Mouse (Mus musculus) limb, embryonic 14.5 days (tissue): ENCODE measurements at regions not wholly inside any gene's neighbourhood (a gene's known extent, or its start where the extent isn't known, plus 50 kb on each side); places are given as distances from the start of the nearest gene placed in this dataset.

Source experiments
- ATAC-seq: fragments of 200-750 bp; cut with Nextera tagmentation; 2 replicates; pipeline ENCODE4 v1.8.0; 2017; ENCODE audit warnings: low read depth, moderate number of reproducible peaks, moderate TSS enrichment; ENCODE audit not compliant: low FRiP score
- DNase-seq: peaks from one replicate; pipeline ENCODE4 v3.0.0-alpha.2; 2015; ENCODE audit warnings: low spot score
- H3K27ac ChIP-seq: fragments of 300-500 bp; sonication (generic); replicated peaks from 2 replicates; pipeline ENCODE4 v1.5.1; 2014; ENCODE audit warnings: low read depth, mild to moderate bottlenecking, low read length, moderate library complexity, mixed read lengths
- H3K27me3 ChIP-seq: fragments of 300-500 bp; sonication (generic); 2 replicates; pipeline ENCODE4 v1.6.1; 2014; ENCODE audit warnings: low read length, mixed read lengths; ENCODE audit not compliant: control insufficient read depth, insufficient read depth
- H3K36me3 ChIP-seq: fragments of 300-500 bp; sonication (generic); 2 replicates; pipeline ENCODE4 v1.6.1; 2014; ENCODE audit warnings: mild to moderate bottlenecking, low read length, moderate library complexity, mixed read lengths; ENCODE audit not compliant: control insufficient read depth, insufficient read depth
- H3K4me1 ChIP-seq: fragments of 300-500 bp; sonication (generic); 2 replicates; pipeline ENCODE4 v1.6.1; 2014; ENCODE audit warnings: antibody characterized with exemption, low read length, mixed read lengths; ENCODE audit not compliant: control insufficient read depth, insufficient read depth
- H3K4me2 ChIP-seq: fragments of 300-500 bp; sonication (generic); replicated peaks from 2 replicates; pipeline ENCODE4 v1.6.1; 2014; ENCODE audit warnings: low read depth, mild to moderate bottlenecking, low read length, moderate library complexity; ENCODE audit not compliant: severe bottlenecking
- H3K4me3 ChIP-seq: fragments of 300-500 bp; sonication (generic); replicated peaks from 2 replicates; pipeline ENCODE4 v1.5.1; 2014; ENCODE audit warnings: low read length
- H3K9ac ChIP-seq: fragments of 300-500 bp; sonication (generic); 2 replicates; pipeline ENCODE4 v1.6.1; 2014; ENCODE audit warnings: mild to moderate bottlenecking, low read depth, low read length, moderate library complexity; ENCODE audit not compliant: severe bottlenecking
- H3K9me3 ChIP-seq: fragments of 300-500 bp; sonication (generic); 2 replicates; pipeline ENCODE4 v1.6.1; 2016; ENCODE audit warnings: low read length; ENCODE audit not compliant: control insufficient read depth
- POLR2A ChIP-seq: fragments of 200-500 bp; IDR thresholded peaks from 2 replicates; pipeline ENCODE4 v1.8.0; 2012; ENCODE audit warnings: inconsistent platforms, mild to moderate bottlenecking, moderate library complexity, borderline replicate concordance; ENCODE audit not compliant: insufficient read depth, insufficient read length; ENCODE audit errors: extremely low read depth
- WGBS: fragments of 180-500 bp; shearing (Covaris S2); extraction: QIAGEN DNeasy Blood & Tissue Kit; methylation state at CpG from one replicate; pipeline ENCODE4 v1.1.7; 2014; 5-methylcytosine and 5-hydroxymethylcytosine counted together

GRCm38 (mm10) chr14:76800181-76800580, 236.4 kb upstream of the Ccdc122 start:
- Histone ChIP-seq H3K4me1 (peaks cover 38% of the 10 kb centered on the region), H3K27ac (peak overlapping the region; percentile 82), H3K9ac (0 out of 2 replicates have a peak overlapping the region, but pooled peaks have one; percentile 16), H3K9me3 (no peaks in the 10 kb centered on the region), H3K27me3 (no peaks in the 10 kb centered on the region), H3K36me3 (no peaks in the 10 kb centered on the region), H3K4me3 (no peak overlapping the region), H3K4me2 (no peak overlapping the region)
- no peak for TF ChIP-seq POLR2A
- DNase-seq, result no peak
- 57% methylated on average over 4 of the region's 4 CpGs for WGBS
- ATAC-seq, result no peak

GRCm38 (mm10) chr14:76799741-76800140, 236.8 kb upstream of the Ccdc122 start:
- Histone ChIP-seq H3K4me3 (no peak overlapping the region), H3K9ac (no peak overlapping the region), H3K27me3 (no peaks in the 10 kb centered on the region), H3K27ac (peak overlapping the region; percentile 82), H3K9me3 (no peaks in the 10 kb centered on the region), H3K4me2 (no peak overlapping the region), H3K36me3 (no peaks in the 10 kb centered on the region), H3K4me1 (peaks cover 33% of the 10 kb centered on the region)
- 23% methylated on average over 6 of the region's 6 CpGs for WGBS
- ATAC-seq (no peak), DNase-seq (peak; percentile 65)
- no peak for TF ChIP-seq POLR2A

GRCm38 (mm10) chr14:76798925-76799428, 237.6 kb upstream of the Ccdc122 start:
- no peak overlapping the region for H3K4me2 ChIP-seq
- no peak for TF ChIP-seq POLR2A
- DNase-seq, result no peak
- H3K27ac ChIP-seq, result peak overlapping the region; percentile 82
- no peaks in the 10 kb centered on the region for H3K9me3 ChIP-seq
- peak; percentile 67 for ATAC-seq
- WGBS, result 71% methylated on average over 8 of the region's 8 CpGs
- H3K36me3 ChIP-seq, result no peaks in the 10 kb centered on the region
- H3K4me3 ChIP-seq, result no peak overlapping the region
- H3K4me1 ChIP-seq, result peaks cover 30% of the 10 kb centered on the region
- no peaks in the 10 kb centered on the region for H3K27me3 ChIP-seq
- no peak overlapping the region for H3K9ac ChIP-seq

- peak; percentile 37; the same call in 1 of the 2 replicates for ATAC-seq
- H3K36me3 ChIP-seq, result no peaks in the 10 kb centered on the region
These were observed 238.1 kb upstream of the Ccdc122 start for GRCm38 (mm10) chr14:76798488-76798887.

GRCm38 (mm10) chr14:76797518-76797917, 239.1 kb upstream of the Ccdc122 start:
- H3K27me3 ChIP-seq, result no peaks in the 10 kb centered on the region
- H3K9me3 ChIP-seq, result no peaks in the 10 kb centered on the region
- H3K9ac ChIP-seq, result no peak overlapping the region
- ATAC-seq (no peak), DNase-seq (no peak)
- TF ChIP-seq POLR2A, result no peak
- no peak overlapping the region for H3K4me2 ChIP-seq
- H3K27ac ChIP-seq, result 0 out of 2 replicates have a peak overlapping the region, but pooled peaks have one; percentile 14
- H3K4me1 ChIP-seq, result peaks cover 22% of the 10 kb centered on the region
- no peaks in the 10 kb centered on the region for H3K36me3 ChIP-seq
- no peak overlapping the region for H3K4me3 ChIP-seq
- 85% methylated on average over 6 of the region's 6 CpGs for WGBS

More at GRCm38 (mm10) chr14:76798488-76798887, 238.1 kb upstream of the Ccdc122 start:
- H3K4me3 ChIP-seq, result no peak overlapping the region
- peaks cover 25% of the 10 kb centered on the region for H3K4me1 ChIP-seq
- TF ChIP-seq POLR2A, result no peak
- no peak overlapping the region for H3K9ac ChIP-seq
- WGBS, result 58% methylated on average over 6 of the region's 6 CpGs
- no peaks in the 10 kb centered on the region for H3K9me3 ChIP-seq
- H3K27ac ChIP-seq, result peak overlapping the region; percentile 82
- DNase-seq, result no peak
- no peak overlapping the region for H3K4me2 ChIP-seq
- no peaks in the 10 kb centered on the region for H3K27me3 ChIP-seq
